Mouse (Mus musculus) intestine, embryonic 16.5 days (tissue): Measurements from ENCODE around the gene Ogfod2. TPM values are rescaled to one million over a fixed set of nuclear protein-coding genes. Genes with fewer than 3 reads are reported as not detected.

ENCODE experiments used
- ATAC-seq: fragments of 200-750 bp; cut with Nextera tagmentation; 2 replicates; pipeline ENCODE4 v1.8.0; 2017; ENCODE audit warnings: moderate TSS enrichment, moderate library complexity
- H3K27ac ChIP-seq: fragments of 300-500 bp; sonication (generic); 2 replicates; pipeline ENCODE4 v1.5.1; 2014; ENCODE audit warnings: mild to moderate bottlenecking, low read length
- H3K27me3 ChIP-seq: fragments of 300-500 bp; sonication (generic); replicated peaks from 2 replicates; pipeline ENCODE4 v1.6.1; 2014; ENCODE audit warnings: low read length, control low read depth, mixed read lengths; ENCODE audit not compliant: control insufficient read depth, insufficient read depth
- H3K36me3 ChIP-seq: fragments of 300-500 bp; sonication (generic); 2 replicates; pipeline ENCODE4 v1.6.1; 2014; ENCODE audit warnings: low read length, control low read depth; ENCODE audit not compliant: control insufficient read depth, insufficient read depth
- H3K4me1 ChIP-seq: fragments of 300-500 bp; sonication (generic); 2 replicates; pipeline ENCODE4 v1.6.1; 2014; ENCODE audit warnings: low read length, control low read depth, mixed read lengths; ENCODE audit not compliant: control insufficient read depth, insufficient read depth
- H3K4me2 ChIP-seq: fragments of 300-500 bp; sonication (generic); 2 replicates; pipeline ENCODE4 v1.6.1; 2014; ENCODE audit warnings: low read depth, low read length, control low read depth
- H3K4me3 ChIP-seq: fragments of 300-500 bp; sonication (generic); 2 replicates; pipeline ENCODE4 v1.5.1; 2014; ENCODE audit warnings: mild to moderate bottlenecking, low read length
- H3K9ac ChIP-seq: fragments of 300-500 bp; sonication (generic); 2 replicates; pipeline ENCODE4 v1.6.1; 2014; ENCODE audit warnings: low read depth, low read length
- H3K9me3 ChIP-seq: fragments of 300-500 bp; sonication (generic); 2 replicates; pipeline ENCODE4 v1.6.1; 2016; ENCODE audit warnings: low read length, control low read depth; ENCODE audit not compliant: control insufficient read depth
- WGBS: fragments of 180-500 bp; shearing (Covaris S2); extraction: QIAGEN DNeasy Blood & Tissue Kit; methylation state at CpG from one replicate; pipeline ENCODE4 v1.1.7; 2014; 5-methylcytosine and 5-hydroxymethylcytosine counted together
- polyA plus RNA-seq: library from polyadenylated mRNA; unstranded; fragments of >200 nt; fragmentation: Nextera tagmentation; extraction: Ambion mirVana; gene quantifications from 2 replicates; pipeline ENCODE4 v1.2.1, GENCODE M21; 2015

Ogfod2 gene
- 30.5 and 33.6 TPM in 2 replicates for polyA plus RNA-seq

GRCm38 (mm10) chr5:124111742-124112497 lies at the start of gene Ogfod2:
TSS of gene Ogfod2 (plus strand) at chr5:124112297.
- Histone ChIP-seq H3K4me3 (peak within 1 kb of the TSS; percentile 94), H3K4me1 (peaks cover 20% of the 10 kb centered on the region), H3K27ac (peak within 1 kb of the TSS; percentile 88), H3K27me3 (no peaks in the 10 kb centered on the region), H3K36me3 (no peaks in the 10 kb centered on the region), H3K9me3 (no peaks in the 10 kb centered on the region), H3K4me2 (peak within 1 kb of the TSS; percentile 93), H3K9ac (peak within 1 kb of the TSS; percentile 90)
- ATAC-seq = peak; percentile 98
- under 1% methylated on average over 66 of the region's 66 CpGs for WGBS

DNA sequence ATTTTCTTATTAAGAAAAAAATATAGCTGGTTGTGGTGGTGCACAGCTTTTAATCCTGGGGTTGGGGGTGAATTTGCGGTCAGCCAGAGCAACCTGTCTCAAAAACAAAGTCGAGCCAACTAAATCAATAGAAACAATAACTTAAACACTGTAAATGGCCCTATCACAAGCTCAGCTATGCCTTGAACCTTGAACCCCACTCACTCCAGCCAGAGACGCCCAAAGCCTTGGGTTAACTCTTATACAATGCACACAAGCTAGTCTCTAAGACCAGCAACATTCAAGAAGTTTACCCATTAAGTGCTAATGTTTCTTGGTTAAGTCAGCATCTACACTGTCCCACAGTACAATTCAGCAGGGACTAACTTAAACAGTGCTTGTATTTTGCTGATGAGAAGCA lies 42.4 kb upstream of the Ogfod2 start:
- no peaks in the 10 kb centered on the region for H3K27me3 ChIP-seq
- H3K4me2 ChIP-seq = no peak overlapping the region
- 60% methylated on average over 3 of the region's 3 CpGs for WGBS
- peak overlapping the region; percentile 60 for H3K27ac ChIP-seq
- peak; percentile 80 for ATAC-seq
- no peaks in the 10 kb centered on the region for H3K36me3 ChIP-seq
- no peak overlapping the region for H3K4me3 ChIP-seq
- H3K9ac ChIP-seq = no peak overlapping the region
- no peaks in the 10 kb centered on the region for H3K9me3 ChIP-seq
- peaks cover 15% of the 10 kb centered on the region for H3K4me1 ChIP-seq

DNA sequence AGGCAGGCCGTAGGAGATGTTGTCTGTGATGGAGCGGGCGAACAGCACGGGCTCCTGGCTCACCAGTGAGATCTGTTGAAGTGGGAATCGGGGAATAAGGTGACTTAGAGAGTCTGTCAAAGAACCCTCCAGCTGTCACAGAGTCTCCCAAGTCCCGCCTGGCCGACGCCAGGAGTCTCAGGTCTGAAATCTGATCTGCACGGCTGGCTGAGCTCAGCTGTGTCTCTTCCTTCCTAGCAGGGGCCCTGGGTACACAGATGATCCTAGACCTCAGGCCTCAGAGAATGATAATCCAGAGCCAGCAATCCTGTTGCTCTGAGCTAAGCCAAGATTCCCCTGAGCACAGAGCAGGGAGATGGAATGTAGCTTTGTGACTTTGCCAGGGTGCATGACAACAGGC lies 38.4 kb upstream of the Ogfod2 start:
- Histone ChIP-seq H3K4me1 (peaks cover 32% of the 10 kb centered on the region), H3K4me2 (no peak overlapping the region), H3K9me3 (no peaks in the 10 kb centered on the region), H3K4me3 (no peak overlapping the region), H3K27ac (no peak overlapping the region), H3K36me3 (no peaks in the 10 kb centered on the region), H3K9ac (peak overlapping the region; percentile 19; the same call in 1 of the 2 replicates), H3K27me3 (no peaks in the 10 kb centered on the region)
- ATAC-seq = no peak
- WGBS = 59% methylated on average over 9 of the region's 9 CpGs

DNA sequence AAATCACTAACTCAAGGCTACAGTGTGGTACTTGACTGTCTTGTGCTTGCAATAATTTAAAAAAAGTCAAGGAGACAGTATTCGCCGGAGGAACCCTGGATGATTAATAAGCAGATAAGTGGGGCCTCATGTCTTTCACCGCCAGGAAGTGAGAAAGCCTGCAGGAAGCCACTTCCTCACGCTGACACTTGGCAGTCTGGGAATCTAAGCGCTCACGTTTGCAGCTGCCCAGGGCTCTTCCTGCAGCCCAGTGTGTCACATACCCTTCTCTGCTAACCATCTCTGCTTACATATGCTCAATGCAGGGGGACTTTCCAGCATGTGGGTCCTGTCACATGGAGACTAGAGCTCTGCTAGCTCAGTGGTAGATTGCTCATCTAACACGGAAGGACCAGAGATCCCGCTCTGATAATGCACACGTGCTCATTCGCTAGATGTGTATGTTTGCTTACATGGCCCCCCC lies 37.2 kb upstream of the Ogfod2 start:
- Histone ChIP-seq H3K9ac (no peak overlapping the region), H3K27me3 (no peaks in the 10 kb centered on the region), H3K36me3 (no peaks in the 10 kb centered on the region), H3K4me2 (no peak overlapping the region), H3K9me3 (no peaks in the 10 kb centered on the region), H3K27ac (no peak overlapping the region), H3K4me3 (no peak overlapping the region), H3K4me1 (peaks cover 32% of the 10 kb centered on the region)
- whole genome bisulfite sequencing = 25% methylated on average over 10 of the region's 10 CpGs
- ATAC-seq = peak; percentile 9; the same call in 1 of the 2 replicates

DNA sequence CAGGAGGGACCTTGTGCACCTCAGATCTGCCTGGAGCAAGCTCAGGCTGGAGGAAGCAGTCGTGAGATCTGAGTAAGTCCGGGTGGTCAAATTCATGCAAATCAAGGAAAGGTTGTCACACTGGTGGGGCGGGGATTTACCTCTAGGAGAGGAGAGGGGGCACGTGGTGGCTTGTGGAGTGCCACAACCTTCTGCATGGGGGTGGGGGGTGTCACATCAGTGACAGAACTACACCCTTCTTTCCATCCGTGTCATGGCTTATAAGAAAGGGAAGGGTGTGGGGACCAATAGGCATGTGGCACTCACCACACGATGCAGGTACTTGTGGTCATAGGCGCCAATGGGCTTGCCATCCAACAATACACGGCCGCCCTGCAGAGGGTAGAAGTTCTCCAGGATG lies 36.4 kb upstream of the Ogfod2 start:
- no peak for ATAC-seq
- no peak overlapping the region for H3K4me3 ChIP-seq
- 72% methylated on average over 9 of the region's 9 CpGs for WGBS
- no peaks in the 10 kb centered on the region for H3K27me3 ChIP-seq
- no peak overlapping the region for H3K4me2 ChIP-seq
- peak overlapping the region; percentile 77 for H3K27ac ChIP-seq
- H3K4me1 ChIP-seq = peaks cover 25% of the 10 kb centered on the region
- peak overlapping the region; percentile 19; the same call in 1 of the 2 replicates for H3K9ac ChIP-seq
- no peaks in the 10 kb centered on the region for H3K36me3 ChIP-seq
- no peaks in the 10 kb centered on the region for H3K9me3 ChIP-seq

DNA sequence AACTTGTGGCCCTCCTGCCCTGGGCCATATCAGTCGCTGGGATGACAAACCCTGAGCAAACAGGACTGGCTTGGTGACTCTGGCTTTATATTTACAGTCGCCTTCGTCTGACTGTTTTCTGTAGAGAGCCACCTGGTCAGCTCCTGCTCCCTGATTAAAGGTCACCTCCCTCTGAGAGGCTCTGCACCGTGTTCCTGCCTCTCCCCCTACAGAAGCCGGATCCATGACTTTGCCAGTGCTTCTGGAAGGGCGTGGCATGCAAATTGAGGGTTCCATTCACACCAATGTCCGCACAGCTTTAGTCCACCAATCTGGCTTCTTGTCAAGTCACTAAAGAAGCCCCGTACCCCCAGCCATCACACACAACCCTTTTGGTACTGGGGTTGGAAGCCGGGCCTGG lies 35.5 kb upstream of the Ogfod2 start:
- Histone ChIP-seq H3K9ac (no peak overlapping the region), H3K4me3 (no peak overlapping the region), H3K9me3 (no peaks in the 10 kb centered on the region), H3K27me3 (no peaks in the 10 kb centered on the region), H3K4me2 (no peak overlapping the region), H3K36me3 (no peaks in the 10 kb centered on the region), H3K4me1 (peaks cover 25% of the 10 kb centered on the region), H3K27ac (peak overlapping the region; percentile 77)
- 47% methylated on average over 9 of the region's 9 CpGs for WGBS
- peak; percentile 85 for ATAC-seq

GRCm38 (mm10) chr5:124077241-124077640 lies 34.9 kb upstream of the Ogfod2 start:
- Histone ChIP-seq H3K27ac (peak overlapping the region; percentile 77; the same call in 1 of the 2 replicates), H3K9ac (no peak overlapping the region)
- 84% methylated on average over 13 of the region's 13 CpGs for WGBS

DNA sequence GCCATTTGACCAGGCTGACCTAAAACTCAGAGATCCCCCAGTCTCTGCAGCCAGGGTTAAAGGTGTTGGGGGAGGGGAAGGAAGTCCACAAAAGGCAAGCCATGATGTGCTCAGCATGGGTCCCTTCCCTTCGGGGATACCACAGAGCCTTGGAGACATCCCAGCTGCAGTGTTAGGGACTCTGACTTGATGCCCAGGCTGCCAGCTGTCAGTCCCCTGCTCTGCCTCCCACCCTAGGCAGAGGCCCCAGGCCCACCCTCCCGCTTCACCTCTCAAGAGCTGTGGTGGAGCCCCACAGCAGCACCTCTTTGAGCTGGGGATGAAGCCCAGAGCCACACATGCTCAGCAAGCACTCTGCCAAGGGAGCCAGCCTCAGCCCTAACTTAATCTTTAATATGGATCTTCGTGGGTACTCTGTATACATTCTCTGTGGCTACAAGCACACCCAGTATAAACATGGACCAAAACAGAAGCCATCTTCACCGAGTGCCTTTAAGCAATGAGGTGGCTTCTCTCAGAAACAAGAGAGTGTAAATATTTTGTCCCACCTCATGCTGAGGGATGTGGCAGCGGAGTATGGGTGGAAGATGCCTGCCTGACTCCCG lies 34.1 kb upstream of the Ogfod2 start:
- Histone ChIP-seq H3K27ac (no peak overlapping the region; the same call in 1 of the 2 replicates), H3K36me3 (no peaks in the 10 kb centered on the region), H3K4me3 (no peak overlapping the region), H3K9me3 (no peaks in the 10 kb centered on the region), H3K4me2 (no peak overlapping the region), H3K9ac (peak overlapping the region; percentile 19; the same call in 1 of the 2 replicates), H3K4me1 (peaks cover 25% of the 10 kb centered on the region), H3K27me3 (no peaks in the 10 kb centered on the region)
- no peak for ATAC-seq
- 56% methylated on average over 6 of the region's 6 CpGs for WGBS

More at GRCm38 (mm10) chr5:124077241-124077640, 34.9 kb upstream of the Ogfod2 start:
- H3K9me3 ChIP-seq = no peaks in the 10 kb centered on the region
- H3K4me3 ChIP-seq = no peak overlapping the region
- no peaks in the 10 kb centered on the region for H3K36me3 ChIP-seq
- no peaks in the 10 kb centered on the region for H3K27me3 ChIP-seq
- peaks cover 25% of the 10 kb centered on the region for H3K4me1 ChIP-seq
- ATAC-seq = no peak
- no peak overlapping the region for H3K4me2 ChIP-seq

GRCm38 (mm10) chr5:124078794-124079416 lies 33.2 kb upstream of the Ogfod2 start:
- Histone ChIP-seq H3K9ac (no peak overlapping the region), H3K27me3 (no peaks in the 10 kb centered on the region), H3K4me2 (no peak overlapping the region), H3K36me3 (no peaks in the 10 kb centered on the region), H3K9me3 (no peaks in the 10 kb centered on the region), H3K4me3 (no peak overlapping the region), H3K27ac (no peak overlapping the region), H3K4me1 (peaks cover 23% of the 10 kb centered on the region)
- WGBS = 62% methylated on average over 9 of the region's 9 CpGs
- no peak for ATAC-seq
